Mouse (Mus musculus): ENCODE measurements at regions not wholly inside any gene's neighbourhood (a gene's known extent, or its start where the extent isn't known, plus 50 kb on each side); places are given as distances from the start of the nearest gene placed in this dataset.

GRCm38 (mm10) chr6:31632485-31632884 lies 68.7 kb upstream of the Podxl start:
- no peak for DNase-seq (ENCODE audit: low spot score in 2 of 2)
- intact Hi-C loops (cut with DNase I) = no loop called here

DNA sequence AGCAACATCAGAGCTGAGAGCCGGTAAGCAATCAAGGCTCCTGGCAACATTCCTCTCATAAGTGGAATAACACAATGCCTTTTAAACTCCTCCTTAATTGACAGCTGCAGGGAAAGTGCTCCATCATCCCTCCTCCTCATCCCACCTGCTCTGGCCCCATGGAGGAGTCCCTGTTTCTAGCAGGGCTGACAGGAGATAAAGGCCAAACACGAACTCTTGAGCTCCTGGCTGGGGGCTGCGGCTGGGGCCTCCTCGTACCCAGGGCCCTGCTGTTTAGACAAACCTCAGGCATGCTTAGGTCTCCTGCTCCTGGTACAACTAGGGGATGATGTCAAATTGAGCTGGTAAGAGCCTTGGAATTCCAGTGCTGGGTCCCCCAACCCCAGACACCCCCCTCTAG lies 66.2 kb upstream of the Podxl start:
- intact Hi-C loops (cut with DNase I) = no loop called here
- DNase-seq (ENCODE audit: low spot score in 2 of 2) = no peak

DNA sequence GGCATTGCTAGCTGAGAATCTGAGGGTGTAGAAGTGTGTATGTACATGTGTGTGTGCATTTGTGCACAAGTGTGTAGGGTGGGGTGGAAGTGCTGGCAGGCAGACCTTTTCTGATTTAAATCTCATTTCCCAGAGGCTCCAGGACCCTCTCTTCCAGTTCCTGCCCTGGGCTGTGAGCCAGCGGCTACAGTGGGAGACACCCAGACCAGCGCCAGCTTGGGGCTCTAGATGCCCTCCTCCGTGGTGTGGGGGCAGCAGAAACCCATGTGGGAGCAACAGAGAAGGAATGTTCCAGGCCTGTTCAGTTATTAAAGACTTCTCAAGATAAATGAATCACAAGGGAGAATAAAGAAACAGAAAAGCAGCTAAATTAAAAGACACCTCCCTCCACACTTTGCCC lies 64.1 kb upstream of the Podxl start:
- no peak for DNase-seq (ENCODE audit: low spot score in 2 of 2)
- intact Hi-C loops (cut with DNase I) = no loop called here

GRCm38 (mm10) chr6:31625055-31625454 lies 61.3 kb upstream of the Podxl start:
- no peak for DNase-seq (ENCODE audit: low spot score in 2 of 2)
- intact Hi-C loops (cut with DNase I) = no loop called here

- intact Hi-C loops (cut with DNase I) = no loop called here
- no peak for DNase-seq (ENCODE audit: low spot score in 2 of 2)
Measured at GRCm38 (mm10) chr6:31624374-31624773, 60.6 kb upstream of the Podxl start.

GRCm38 (mm10) chr6:31621023-31621422 lies 57.2 kb upstream of the Podxl start:
- no peak for DNase-seq (ENCODE audit: low spot score in 2 of 2)

GRCm38 (mm10) chr6:31618852-31619251 lies 55.1 kb upstream of the Podxl start:
- intact Hi-C loops (cut with DNase I) = no loop called here

More at GRCm38 (mm10) chr6:31621023-31621422, 57.2 kb upstream of the Podxl start:
- intact Hi-C loops (cut with DNase I) = no loop called here

DNA sequence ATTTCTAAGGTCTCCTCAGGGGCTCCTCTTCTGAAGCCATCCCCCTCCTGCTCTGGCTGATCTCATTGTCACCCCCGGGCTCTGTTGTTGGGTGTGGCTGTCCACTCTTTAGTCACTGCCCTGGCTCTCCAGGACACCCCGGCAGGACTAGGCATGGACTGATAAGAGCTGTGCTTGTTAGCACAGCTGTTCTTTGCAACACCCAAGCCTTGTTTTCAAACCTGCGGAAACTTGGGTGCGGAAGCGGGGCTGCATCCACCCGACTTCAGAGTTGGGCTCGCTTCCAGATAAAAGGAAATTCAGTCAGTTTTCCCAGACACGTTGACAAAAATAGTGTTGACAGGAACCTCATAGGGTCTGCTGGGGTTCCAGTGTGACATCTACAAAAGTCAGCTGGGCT lies 53.6 kb upstream of the Podxl start:
- intact Hi-C loops (cut with DNase I) = no loop called here
- DNase-seq (ENCODE audit: low spot score in 2 of 2) = no peak

More at GRCm38 (mm10) chr6:31618852-31619251, 55.1 kb upstream of the Podxl start:
- no peak for DNase-seq (ENCODE audit: low spot score in 2 of 2)

DNA sequence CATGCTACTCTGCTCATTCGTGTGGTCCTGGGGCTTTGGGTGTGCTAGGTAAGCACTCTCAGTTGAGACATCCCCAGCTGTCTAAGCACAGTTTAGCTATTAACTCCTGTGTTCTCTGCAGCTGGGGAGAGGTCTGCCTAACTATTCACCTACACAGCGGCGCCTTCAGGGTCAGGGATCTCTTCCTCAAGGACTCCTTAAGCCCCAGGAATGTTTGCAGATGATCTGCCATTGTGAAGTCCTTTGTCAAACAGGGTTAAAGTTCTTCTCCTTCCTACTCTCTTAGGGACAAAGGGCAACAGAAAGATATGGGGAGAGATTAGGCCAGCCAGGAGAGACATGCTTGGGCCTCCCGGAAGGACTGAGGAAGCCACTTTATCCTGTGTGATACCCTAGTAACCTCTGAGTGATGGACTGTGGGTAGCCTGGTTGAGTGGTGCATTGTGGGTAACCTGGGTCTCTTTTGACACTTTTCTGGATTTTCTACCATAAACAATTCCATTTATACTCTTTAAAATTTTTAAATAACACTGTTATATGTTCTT lies 51.7 kb upstream of the Podxl start:
- intact Hi-C loops (cut with DNase I) = no loop called here
- DNase-seq (ENCODE audit: low spot score in 2 of 2) = no peak

GRCm38 (mm10) chr6:31614563-31614962 lies 50.8 kb upstream of the Podxl start:
- intact Hi-C loops (cut with DNase I) = no loop called here
- no peak for DNase-seq (ENCODE audit: low spot score in 2 of 2)

DNA sequence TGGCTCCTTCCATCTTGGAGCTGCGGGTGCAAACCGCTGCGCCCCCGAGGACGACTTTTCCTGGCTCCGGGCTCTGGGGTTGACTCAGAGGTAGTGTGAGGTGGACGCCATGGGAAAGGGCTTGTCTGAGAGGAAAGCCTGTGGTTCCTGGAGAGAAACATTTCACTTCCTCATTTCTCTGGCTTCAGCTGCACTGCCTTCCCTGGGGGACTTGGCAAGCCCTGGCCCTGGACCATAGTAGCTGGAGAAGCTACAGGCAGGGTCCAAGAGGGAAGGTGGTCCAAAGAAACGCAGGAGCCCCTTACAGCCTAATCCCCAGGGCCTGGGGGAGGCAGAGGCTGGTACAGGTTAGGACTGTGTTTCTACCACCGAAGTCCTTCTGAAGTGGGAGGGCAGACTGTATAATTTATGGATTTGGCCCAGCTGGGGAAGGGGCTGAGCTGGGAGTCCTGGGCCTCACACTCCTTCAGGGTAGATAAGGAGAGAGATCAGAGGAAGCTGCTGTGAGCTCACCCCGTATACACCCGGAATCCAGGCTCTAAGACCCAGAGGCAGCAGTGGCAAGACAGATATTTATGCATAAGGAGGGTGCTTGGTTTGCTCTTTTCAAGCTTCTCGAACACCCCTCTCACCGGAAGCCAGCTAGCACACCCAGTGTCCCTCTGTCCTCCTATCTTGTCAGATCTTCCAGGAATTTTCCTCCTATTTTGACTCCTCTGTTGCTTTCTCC lies 50.0 kb upstream of the Podxl start:
- intact Hi-C loops (cut with DNase I) = no loop called here
- no peak for DNase-seq (ENCODE audit: low spot score in 2 of 2)

All from left cerebral cortex, postnatal 36 days (tissue).